Comparison of ENCODE assay signal across 22 mouse cellular contexts in the genomic region with DNA sequence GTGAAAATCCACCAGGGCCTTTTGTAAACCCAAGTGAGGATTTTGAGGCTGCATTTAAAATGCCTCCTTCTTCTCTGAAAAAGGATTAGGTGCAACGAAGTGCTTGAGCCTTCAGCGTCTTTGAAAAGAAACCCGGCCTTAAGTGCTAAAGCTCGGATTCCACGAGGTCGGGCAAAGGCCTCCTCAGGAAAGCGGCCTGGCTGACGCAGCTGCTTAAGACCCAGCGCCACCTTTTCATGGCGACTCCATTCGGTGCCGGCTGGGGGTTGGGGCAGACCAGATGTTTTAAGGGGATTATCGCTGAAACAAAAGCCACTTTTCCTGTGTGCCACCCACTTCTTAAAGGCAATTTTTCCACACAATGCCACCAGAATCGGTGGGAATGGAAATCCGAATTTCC.
DNase-seq lines count a peak whose midpoint lies in the region; ATAC-seq lines count a peak whose summit lies in the region.
"Had no signal": no experiment of that assay in that cellular context is flagged by ENCODE, and none has a peak within 500 bp of the region (broad histone marks: within the 10 kb centered on the region; RNA-seq: fewer than 3 reads in every experiment).

No protein-coding gene starts in this region.

- H3K4me2 ChIP-seq in forebrain, embryonic 12.5 days, result no peak overlapping the region
- no peak overlapping the region for H3K4me2 ChIP-seq in midbrain, embryonic 11.5 days
- H3K4me2 ChIP-seq in midbrain, embryonic 15.5 days, result no peak overlapping the region
- H3K4me2 ChIP-seq in embryonic facial prominence, embryonic 11.5 days (ENCODE audit: low read depth, low read length), result no peak overlapping the region
- H3K4me2 ChIP-seq: embryonic facial prominence, embryonic 13.5 days; forebrain, embryonic 15.5 days; heart, embryonic 13.5 days; hindbrain, embryonic 12.5 days; hindbrain, embryonic 15.5 days had no signal

- H3K9ac ChIP-seq in forebrain, embryonic 12.5 days, result no peak overlapping the region
- no peak overlapping the region for H3K9ac ChIP-seq in midbrain, embryonic 11.5 days (ENCODE audit: low read length)
- H3K9ac ChIP-seq in midbrain, embryonic 15.5 days, result no peak overlapping the region
- H3K9ac ChIP-seq in embryonic facial prominence, embryonic 11.5 days (replicated peaks; ENCODE audit: low read length), result no peak overlapping the region
- H3K9ac ChIP-seq: embryonic facial prominence, embryonic 13.5 days; forebrain, embryonic 15.5 days; heart, embryonic 13.5 days; hindbrain, embryonic 12.5 days; hindbrain, embryonic 15.5 days had no signal

- H3K36me3 ChIP-seq in forebrain, embryonic 10.5 days (replicated peaks), result no peaks in the 10 kb centered on the region
- no peaks in the 10 kb centered on the region for H3K36me3 ChIP-seq in forebrain, embryonic 12.5 days (replicated peaks)
- no peaks in the 10 kb centered on the region for H3K36me3 ChIP-seq in midbrain, embryonic 11.5 days (ENCODE audit: control insufficient read depth, insufficient read depth, low read length)
- H3K36me3 ChIP-seq in midbrain, embryonic 15.5 days (replicated peaks), result no peaks in the 10 kb centered on the region
- no peaks in the 10 kb centered on the region for H3K36me3 ChIP-seq in embryonic facial prominence, embryonic 11.5 days (replicated peaks; ENCODE audit: control insufficient read depth, insufficient read depth, low read depth, low read length)
- H3K36me3 ChIP-seq: embryonic facial prominence, embryonic 13.5 days; forebrain, embryonic 15.5 days; heart, embryonic 10.5 days; heart, embryonic 13.5 days; hindbrain, embryonic 12.5 days; hindbrain, embryonic 15.5 days had no signal

- peaks cover 60% of the 10 kb centered on the region for H3K27me3 ChIP-seq in forebrain, embryonic 10.5 days (ENCODE audit: poor library complexity, severe bottlenecking)
- peaks cover 42% of the 10 kb centered on the region for H3K27me3 ChIP-seq in forebrain, embryonic 12.5 days
- H3K27me3 ChIP-seq in midbrain, embryonic 11.5 days (ENCODE audit: control insufficient read depth, insufficient read depth, low read length), result peaks cover 7% of the 10 kb centered on the region; the same call in 1 of the 2 replicates
- peaks cover 19% of the 10 kb centered on the region for H3K27me3 ChIP-seq in midbrain, embryonic 15.5 days (replicated peaks)
- no peaks in the 10 kb centered on the region for H3K27me3 ChIP-seq in embryonic facial prominence, embryonic 11.5 days (ENCODE audit: control insufficient read depth, insufficient read depth, low read length)

- no peak overlapping the region for H3K4me3 ChIP-seq in forebrain, embryonic 10.5 days
- H3K4me3 ChIP-seq in forebrain, embryonic 12.5 days (replicated peaks), result no peak overlapping the region
- H3K4me3 ChIP-seq in midbrain, embryonic 11.5 days (ENCODE audit: low read depth, low read length), result no peak overlapping the region
- H3K4me3 ChIP-seq in midbrain, embryonic 15.5 days, result no peak overlapping the region
- no peak overlapping the region for H3K4me3 ChIP-seq in embryonic facial prominence, embryonic 11.5 days (ENCODE audit: low read depth, low read length)
- H3K4me3 ChIP-seq: embryonic facial prominence, embryonic 13.5 days; forebrain, embryonic 15.5 days; heart, adult 2 months; heart, embryonic 10.5 days; heart, embryonic 13.5 days; hindbrain, embryonic 12.5 days; hindbrain, embryonic 15.5 days had no signal

- peak overlapping the region; percentile 74 for H3K27ac ChIP-seq in forebrain, embryonic 10.5 days
- H3K27ac ChIP-seq in forebrain, embryonic 12.5 days, result no peak overlapping the region
- H3K27ac ChIP-seq in midbrain, embryonic 11.5 days (ENCODE audit: low read depth, low read length), result no peak overlapping the region
- no peak overlapping the region for H3K27ac ChIP-seq in midbrain, embryonic 15.5 days
- H3K27ac ChIP-seq in embryonic facial prominence, embryonic 11.5 days (replicated peaks; ENCODE audit: low read depth, low read length), result no peak overlapping the region
- H3K27ac ChIP-seq: embryonic facial prominence, embryonic 13.5 days; forebrain, embryonic 15.5 days; heart, adult 2 months; heart, embryonic 10.5 days; heart, embryonic 13.5 days; hindbrain, embryonic 12.5 days; hindbrain, embryonic 15.5 days had no signal

- H3K9me3 ChIP-seq in forebrain, embryonic 10.5 days, result peaks cover 16% of the 10 kb centered on the region; the same call in 1 of the 2 replicates
- 0 out of 2 replicates have a peak, but pooled peaks cover 4% of the 10 kb centered on the region for H3K9me3 ChIP-seq in forebrain, embryonic 12.5 days
- H3K9me3 ChIP-seq in midbrain, embryonic 11.5 days (ENCODE audit: control insufficient read depth, low read length), result peaks cover 3% of the 10 kb centered on the region; the same call in 1 of the 2 replicates
- no peaks in the 10 kb centered on the region for H3K9me3 ChIP-seq in midbrain, embryonic 15.5 days
- H3K9me3 ChIP-seq in embryonic facial prominence, embryonic 11.5 days (replicated peaks; ENCODE audit: control insufficient read depth, low read length), result no peaks in the 10 kb centered on the region
- H3K9me3 ChIP-seq: embryonic facial prominence, embryonic 13.5 days; forebrain, embryonic 15.5 days; heart, embryonic 10.5 days; heart, embryonic 13.5 days; hindbrain, embryonic 12.5 days; hindbrain, embryonic 15.5 days had no signal

- no peak for ATAC-seq in forebrain, embryonic 12.5 days (ENCODE audit: low FRiP score)
- ATAC-seq in midbrain, embryonic 11.5 days (ENCODE audit: low FRiP score), result no peak
- ATAC-seq in midbrain, embryonic 15.5 days (replicated peaks), result no peak
- ATAC-seq in embryonic facial prominence, embryonic 11.5 days (replicated peaks; ENCODE audit: insufficient number of reproducible peaks, low FRiP score, low TSS enrichment, low read depth), result no peak
- ATAC-seq: CD4-positive, CD25-positive, alpha-beta regulatory T cell, adult 4 months; forebrain, embryonic 15.5 days; intestine, postnatal 0 days had no signal

- peak; percentile 43 for DNase-seq in forebrain, embryonic 10.5 days (ENCODE audit: extremely low spot score, low spot score)
- peak; percentile 87 for DNase-seq in midbrain, embryonic 11.5 days (ENCODE audit: low spot score, missing footprints)
- peak; percentile 58 for DNase-seq in embryonic facial prominence, embryonic 11.5 days (ENCODE audit: low spot score)
- no peak for DNase-seq in gastrocnemius, postnatal 4 days (ENCODE audit: low spot score in 2 of 2)
- DNase-seq: adrenal gland, adult 2 months; adrenal gland, postnatal 14 days; cerebellum, adult 11-12 months; cerebellum, adult 8-10 months; cerebellum, postnatal 10 days; cerebellum, postnatal 36 days; gastrocnemius, postnatal 25 days; heart, adult 2 months had no signal

- H3K4me1 ChIP-seq in forebrain, embryonic 10.5 days, result peaks cover 29% of the 10 kb centered on the region
- peaks cover 11% of the 10 kb centered on the region for H3K4me1 ChIP-seq in forebrain, embryonic 12.5 days
- H3K4me1 ChIP-seq in midbrain, embryonic 11.5 days (ENCODE audit: control insufficient read depth, insufficient read depth, low read length), result peaks cover 5% of the 10 kb centered on the region; the same call in 1 of the 2 replicates
- H3K4me1 ChIP-seq in midbrain, embryonic 15.5 days, result no peaks in the 10 kb centered on the region
- no peaks in the 10 kb centered on the region for H3K4me1 ChIP-seq in embryonic facial prominence, embryonic 11.5 days (ENCODE audit: control insufficient read depth, insufficient read depth, low read length)
- H3K4me1 ChIP-seq: embryonic facial prominence, embryonic 13.5 days; forebrain, embryonic 15.5 days; heart, embryonic 10.5 days; heart, embryonic 13.5 days; hindbrain, embryonic 12.5 days; hindbrain, embryonic 15.5 days had no signal

- 8% methylated on average over 15 of the region's 15 CpGs for WGBS in forebrain, embryonic 10.5 days
- 4% methylated on average over 15 of the region's 15 CpGs for WGBS in forebrain, embryonic 12.5 days
- WGBS in midbrain, embryonic 11.5 days, result 5% methylated on average over 15 of the region's 15 CpGs
- WGBS in midbrain, embryonic 15.5 days, result 12% methylated on average over 15 of the region's 15 CpGs
- 24% methylated on average over 15 of the region's 15 CpGs for WGBS in embryonic facial prominence, embryonic 11.5 days

Comparison
In these comparisons a context has a peak if more than half of its experiments do, and no peak if none do; other contexts are left out.
1. DNase-seq: peak in forebrain, embryonic 10.5 days (single experiment), midbrain, embryonic 11.5 days (single experiment) and embryonic facial prominence, embryonic 11.5 days (single experiment); none in gastrocnemius, postnatal 4 days (0 of 2).